Mouse (Mus musculus) limb, embryonic 13.5 days (tissue): ENCODE results near the gene Ggact. TPM values are rescaled to one million over a fixed set of nuclear protein-coding genes. Genes with fewer than 3 reads are reported as not detected.

Experiments used
- ATAC-seq: fragments of 200-750 bp; cut with Nextera tagmentation; 2 replicates; pipeline ENCODE4 v1.8.0; 2017; ENCODE audit warnings: low read depth, moderate number of reproducible peaks, moderate TSS enrichment; ENCODE audit not compliant: low FRiP score
- H3K27ac ChIP-seq: fragments of 300-500 bp; sonication (generic); 2 replicates; pipeline ENCODE4 v1.5.1; 2015; ENCODE audit warnings: inconsistent platforms, mild to moderate bottlenecking, moderate library complexity
- H3K27me3 ChIP-seq: fragments of 300-500 bp; sonication (generic); 2 replicates; pipeline ENCODE4 v1.6.1; 2015; ENCODE audit warnings: mild to moderate bottlenecking, inconsistent platforms
- H3K36me3 ChIP-seq: fragments of 300-500 bp; sonication (generic); 2 replicates; pipeline ENCODE4 v1.6.1; 2015; ENCODE audit warnings: inconsistent platforms, mild to moderate bottlenecking, moderate library complexity
- H3K4me1 ChIP-seq: fragments of 300-500 bp; sonication (generic); 2 replicates; pipeline ENCODE4 v1.6.1; 2015; ENCODE audit warnings: inconsistent platforms
- H3K4me2 ChIP-seq: fragments of 300-500 bp; sonication (generic); replicated peaks from 2 replicates; pipeline ENCODE4 v1.6.1; 2015; ENCODE audit warnings: inconsistent platforms, mild to moderate bottlenecking, moderate library complexity
- H3K4me3 ChIP-seq: fragments of 300-500 bp; sonication (generic); 2 replicates; pipeline ENCODE4 v1.5.1; 2015; ENCODE audit warnings: moderate library complexity, mild to moderate bottlenecking, inconsistent platforms
- H3K9ac ChIP-seq: fragments of 300-500 bp; sonication (generic); 2 replicates; pipeline ENCODE4 v1.6.1; 2015; ENCODE audit warnings: mild to moderate bottlenecking, inconsistent platforms
- H3K9me3 ChIP-seq: fragments of 300-500 bp; sonication (generic); 2 replicates; pipeline ENCODE4 v1.6.1; 2016; ENCODE audit warnings: inconsistent platforms
- WGBS: fragments of 180-500 bp; shearing (Covaris S2); methylation state at CpG from one replicate; pipeline ENCODE4 v1.1.7; 2015; 5-methylcytosine and 5-hydroxymethylcytosine counted together
- polyA plus RNA-seq: library from polyadenylated mRNA; unstranded; fragments of >200 nt; fragmentation: Nextera tagmentation; extraction: Ambion mirVana; gene quantifications from 2 replicates; pipeline ENCODE4 v1.2.1, GENCODE M21; 2015

The Ggact gene
- polyA plus RNA-seq, 1 experiment from 2014 or later, result 10.7 TPM

DNA sequence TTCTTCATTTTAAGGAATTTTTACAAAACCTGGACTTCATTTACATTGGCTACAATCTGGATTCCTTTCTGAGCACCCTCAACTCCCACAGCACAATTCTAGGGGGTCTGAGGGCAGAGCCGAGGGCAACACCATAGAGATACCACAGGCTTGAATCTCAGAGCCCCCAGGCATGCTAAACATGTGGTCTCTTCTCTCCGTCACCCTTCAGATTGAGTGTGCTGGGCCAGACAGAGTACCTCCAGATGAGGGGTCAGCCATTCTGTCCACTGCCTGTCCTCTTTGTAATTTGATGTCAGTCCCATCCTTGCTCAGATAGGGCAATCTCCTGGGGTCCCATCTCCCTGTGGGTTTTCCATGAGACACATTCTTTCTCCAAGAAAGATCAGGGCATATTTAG lies 31.9 kb downstream of the Ggact start:
- Histone ChIP-seq H3K4me1 (peaks cover 21% of the 10 kb centered on the region), H3K27ac (no peak overlapping the region), H3K27me3 (peaks cover 16% of the 10 kb centered on the region), H3K9me3 (no peaks in the 10 kb centered on the region), H3K4me2 (no peak overlapping the region), H3K36me3 (no peaks in the 10 kb centered on the region; the same call in 1 of the 2 replicates), H3K9ac (no peak overlapping the region; the same call in 1 of the 2 replicates), H3K4me3 (no peak overlapping the region)
- WGBS, result 43% methylated on average over 2 of the region's 2 CpGs
- no peak for ATAC-seq

DNA sequence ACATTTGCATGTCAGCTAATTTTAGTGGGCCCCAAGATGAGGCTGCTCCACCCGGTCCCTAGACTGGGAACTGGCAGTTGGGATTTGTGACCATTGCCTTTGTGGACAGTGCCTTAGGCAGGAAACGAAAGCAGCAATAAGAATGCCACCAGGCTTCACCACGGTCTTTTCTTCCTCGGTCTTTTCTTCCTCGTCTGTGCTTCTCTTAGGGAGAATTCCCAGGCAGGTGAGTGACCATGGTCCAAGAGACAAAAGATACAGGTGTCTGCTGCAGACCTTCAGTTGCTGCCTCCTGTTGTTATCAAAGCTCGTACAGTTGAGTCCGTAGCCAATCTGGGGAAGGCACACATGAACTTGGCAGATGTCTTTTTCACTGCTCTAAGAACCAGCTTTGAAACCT lies 33.3 kb downstream of the Ggact start:
- Histone ChIP-seq H3K4me3 (no peak overlapping the region), H3K36me3 (no peaks in the 10 kb centered on the region), H3K9me3 (no peaks in the 10 kb centered on the region), H3K9ac (no peak overlapping the region), H3K27me3 (peaks cover 24% of the 10 kb centered on the region), H3K4me2 (no peak overlapping the region), H3K4me1 (peaks cover 26% of the 10 kb centered on the region), H3K27ac (no peak overlapping the region)
- 69% methylated on average over 7 of the region's 7 CpGs for WGBS
- ATAC-seq, result no peak

DNA sequence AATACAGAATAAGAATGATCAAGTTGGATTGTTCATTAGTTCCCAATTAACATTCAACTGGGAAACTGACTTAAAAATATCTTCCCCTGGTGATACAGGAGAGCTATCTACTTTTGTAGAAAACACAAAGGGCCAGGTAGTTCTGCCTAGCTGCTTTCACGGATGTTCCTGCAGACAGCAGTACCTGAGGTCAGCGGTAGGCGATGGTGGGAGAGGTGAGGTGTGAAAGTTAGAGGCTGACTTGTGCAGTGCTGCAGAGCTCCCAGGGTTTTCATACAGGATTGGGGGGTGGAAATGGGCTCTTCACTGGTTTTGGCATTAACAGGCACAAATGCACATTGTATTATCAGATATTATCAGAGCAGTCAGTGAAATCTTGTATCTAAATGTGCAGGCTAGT lies 35.8 kb downstream of the Ggact start:
- 78% methylated on average over 3 of the region's 3 CpGs for WGBS
- no peak for ATAC-seq
- H3K4me2 ChIP-seq, result no peak overlapping the region
- H3K9me3 ChIP-seq, result no peaks in the 10 kb centered on the region
- no peak overlapping the region for H3K9ac ChIP-seq
- peaks cover 18% of the 10 kb centered on the region for H3K4me1 ChIP-seq
- peaks cover 41% of the 10 kb centered on the region for H3K27me3 ChIP-seq
- H3K4me3 ChIP-seq, result no peak overlapping the region
- no peak overlapping the region for H3K27ac ChIP-seq
- no peaks in the 10 kb centered on the region for H3K36me3 ChIP-seq

DNA sequence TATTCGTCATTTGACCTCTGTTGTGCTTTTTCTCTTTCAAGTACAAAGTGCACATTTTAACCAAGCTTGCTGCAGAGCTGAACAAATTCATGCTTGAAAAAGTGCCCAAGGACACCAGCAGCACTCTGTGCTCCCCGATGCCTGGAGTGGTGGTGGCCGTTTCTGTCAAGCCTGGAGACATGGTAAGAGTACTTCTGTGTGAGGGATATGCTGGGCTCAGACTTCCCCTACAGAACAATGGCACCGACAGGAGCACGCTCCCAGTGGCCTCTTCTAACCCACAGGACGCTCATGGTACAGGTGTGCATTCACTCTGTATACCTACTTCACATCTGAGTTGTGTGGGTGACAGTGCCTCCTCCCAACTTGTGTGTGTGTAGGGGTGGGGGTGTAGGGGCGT lies 36.8 kb downstream of the Ggact start:
- Histone ChIP-seq H3K27ac (no peak overlapping the region), H3K4me3 (no peak overlapping the region), H3K36me3 (no peaks in the 10 kb centered on the region), H3K9ac (no peak overlapping the region), H3K4me2 (no peak overlapping the region), H3K9me3 (no peaks in the 10 kb centered on the region), H3K4me1 (peaks cover 7% of the 10 kb centered on the region), H3K27me3 (peaks cover 51% of the 10 kb centered on the region)
- ATAC-seq, result no peak
- 72% methylated on average over 7 of the region's 7 CpGs for WGBS

DNA sequence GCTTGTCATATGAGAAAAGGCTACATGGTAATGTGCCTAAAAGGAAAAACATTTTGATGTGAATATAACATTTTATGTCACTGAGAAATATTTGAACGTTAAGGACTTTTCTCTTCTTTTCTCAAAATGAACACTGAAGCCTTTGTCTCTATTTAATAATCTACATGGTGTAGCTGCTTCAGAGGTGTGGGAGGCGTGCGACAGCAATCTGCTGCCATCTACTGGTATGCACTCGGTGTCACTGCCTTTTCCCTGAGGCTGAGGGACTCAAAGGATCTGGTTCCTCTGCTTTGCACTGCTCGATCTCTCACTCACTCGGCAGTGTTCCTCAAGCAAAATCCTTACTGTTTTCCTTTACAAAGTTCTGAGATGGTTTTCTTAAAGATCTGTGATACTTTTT lies 37.4 kb downstream of the Ggact start:
- Histone ChIP-seq H3K27me3 (peaks cover 51% of the 10 kb centered on the region), H3K27ac (no peak overlapping the region)
- WGBS, result 1% methylated on average over 6 of the region's 6 CpGs

DNA sequence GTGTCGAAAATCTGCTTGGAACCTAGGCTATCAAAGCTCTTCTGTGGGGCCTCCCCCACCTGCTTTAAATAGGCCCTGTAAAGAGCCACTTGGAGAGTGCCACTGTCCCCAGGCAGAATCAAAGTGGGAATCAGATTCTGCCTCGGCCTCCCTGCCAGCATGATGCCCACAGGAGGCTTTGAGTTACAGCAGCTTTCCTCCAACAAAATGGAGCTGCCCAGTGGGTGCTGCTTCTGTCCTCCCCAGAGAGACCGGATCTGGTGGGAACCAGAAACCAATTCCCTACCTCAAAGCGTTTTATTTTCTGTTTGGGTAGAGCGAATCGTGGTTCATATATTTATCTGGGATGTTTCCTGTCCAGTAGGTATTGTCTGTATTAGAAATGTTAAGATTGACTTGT lies 37.9 kb downstream of the Ggact start:
- 0 out of 2 replicates have a peak, but pooled peaks cover 9% of the 10 kb centered on the region for H3K4me1 ChIP-seq
- H3K4me3 ChIP-seq, result no peak overlapping the region
- no peak for ATAC-seq
- 47% methylated on average over 6 of the region's 6 CpGs for WGBS
- H3K9ac ChIP-seq, result no peak overlapping the region
- H3K4me2 ChIP-seq, result no peak overlapping the region
- H3K9me3 ChIP-seq, result no peaks in the 10 kb centered on the region
- no peak overlapping the region for H3K27ac ChIP-seq
- peaks cover 51% of the 10 kb centered on the region for H3K27me3 ChIP-seq
- no peaks in the 10 kb centered on the region for H3K36me3 ChIP-seq

More for the DNA sequence above, 37.4 kb downstream of the Ggact start:
- H3K4me1 ChIP-seq, result 0 out of 2 replicates have a peak, but pooled peaks cover 4% of the 10 kb centered on the region
- ATAC-seq, result peak; percentile 91
- no peaks in the 10 kb centered on the region for H3K36me3 ChIP-seq
- no peak overlapping the region for H3K4me3 ChIP-seq
- H3K9me3 ChIP-seq, result no peaks in the 10 kb centered on the region
- no peak overlapping the region for H3K4me2 ChIP-seq
- H3K9ac ChIP-seq, result no peak overlapping the region

DNA sequence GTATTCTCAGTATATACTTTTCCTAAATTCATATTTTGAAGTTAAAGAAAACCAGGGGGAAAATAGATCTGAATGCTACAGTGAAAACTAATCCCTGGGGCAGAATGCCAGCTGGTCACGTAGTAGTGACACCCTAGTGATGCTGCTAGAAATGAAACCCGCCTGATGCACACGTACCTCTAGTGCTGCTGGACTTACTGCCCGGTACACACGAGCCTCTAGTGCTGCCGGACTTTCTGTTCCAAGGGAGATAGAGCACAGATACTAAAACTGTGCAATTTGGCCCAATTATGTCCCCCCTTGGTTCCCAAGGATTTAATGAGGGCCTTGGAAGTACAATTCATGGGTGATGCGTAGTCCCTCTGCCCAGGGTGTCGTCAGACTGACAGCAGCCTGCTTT lies 38.5 kb downstream of the Ggact start:
- Histone ChIP-seq H3K4me1 (peaks cover 14% of the 10 kb centered on the region; the same call in 1 of the 2 replicates), H3K36me3 (no peaks in the 10 kb centered on the region), H3K9ac (no peak overlapping the region), H3K4me3 (no peak overlapping the region), H3K27ac (no peak overlapping the region), H3K9me3 (no peaks in the 10 kb centered on the region), H3K27me3 (peaks cover 47% of the 10 kb centered on the region), H3K4me2 (no peak overlapping the region)
- ATAC-seq, result no peak
- 59% methylated on average over 8 of the region's 8 CpGs for WGBS

DNA sequence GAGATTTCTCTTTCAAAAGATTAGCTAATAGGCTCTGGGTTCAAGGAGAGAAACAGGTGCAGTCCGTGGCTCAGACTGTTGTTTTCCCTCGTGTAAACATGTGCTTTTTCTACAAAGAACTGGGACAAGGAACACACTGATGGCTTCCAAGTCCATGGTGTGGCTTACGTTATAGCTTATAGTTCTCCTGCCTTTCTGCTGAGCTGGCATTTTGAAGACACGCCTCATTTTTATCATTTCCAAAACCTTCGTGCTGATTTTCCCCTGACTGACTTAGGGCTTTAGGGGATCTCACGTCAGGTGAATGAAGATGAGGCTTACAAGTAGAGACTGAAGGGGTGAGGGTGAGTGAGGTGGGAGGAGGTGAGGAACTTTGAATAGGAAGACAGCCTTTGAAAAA lies 40.9 kb downstream of the Ggact start:
- WGBS, result 72% methylated on average over 6 of the region's 6 CpGs

DNA sequence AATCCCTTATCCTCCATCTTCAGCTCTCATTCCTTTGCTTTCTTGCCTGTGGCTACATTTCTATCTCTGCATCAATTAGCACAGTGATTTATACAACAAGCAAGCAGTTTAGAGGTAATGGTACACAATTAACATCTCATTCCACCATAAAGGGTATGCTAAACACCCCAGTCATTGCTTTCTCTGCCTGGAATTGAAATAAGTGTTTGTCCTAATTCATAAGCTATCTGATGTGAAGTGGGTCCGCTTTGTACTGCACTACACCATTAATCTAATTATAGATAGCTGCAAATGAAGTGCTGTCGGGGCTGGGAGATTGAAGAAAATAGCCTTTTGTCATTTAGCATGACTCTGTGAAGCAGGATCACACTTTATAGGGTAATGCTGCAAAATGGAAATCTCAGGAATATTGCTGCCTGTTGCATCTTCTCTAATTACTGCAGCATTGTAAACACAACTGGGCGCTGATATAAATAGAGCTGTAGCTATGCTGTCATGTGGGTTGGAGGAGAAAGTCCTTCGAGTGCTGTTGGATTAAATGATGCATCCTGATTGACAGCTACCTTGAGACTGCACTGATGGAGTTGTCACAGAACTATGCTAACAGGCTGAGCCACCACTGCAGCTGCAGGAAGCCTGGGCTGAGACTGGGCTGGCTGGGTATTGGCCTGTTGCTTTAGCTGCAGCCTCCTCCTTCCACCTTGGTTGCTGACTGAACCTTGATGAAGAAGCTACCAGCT lies 41.5 kb downstream of the Ggact start:
- WGBS, result 52% methylated on average over 4 of the region's 4 CpGs
- no peak overlapping the region for H3K4me2 ChIP-seq

More for the DNA sequence above, 40.9 kb downstream of the Ggact start:
- Histone ChIP-seq H3K4me3 (no peak overlapping the region), H3K9me3 (no peaks in the 10 kb centered on the region), H3K27ac (no peak overlapping the region), H3K4me2 (no peak overlapping the region), H3K9ac (no peak overlapping the region), H3K36me3 (no peaks in the 10 kb centered on the region), H3K27me3 (peaks cover 42% of the 10 kb centered on the region), H3K4me1 (peaks cover 17% of the 10 kb centered on the region; the same call in 1 of the 2 replicates)
- ATAC-seq, result no peak

DNA sequence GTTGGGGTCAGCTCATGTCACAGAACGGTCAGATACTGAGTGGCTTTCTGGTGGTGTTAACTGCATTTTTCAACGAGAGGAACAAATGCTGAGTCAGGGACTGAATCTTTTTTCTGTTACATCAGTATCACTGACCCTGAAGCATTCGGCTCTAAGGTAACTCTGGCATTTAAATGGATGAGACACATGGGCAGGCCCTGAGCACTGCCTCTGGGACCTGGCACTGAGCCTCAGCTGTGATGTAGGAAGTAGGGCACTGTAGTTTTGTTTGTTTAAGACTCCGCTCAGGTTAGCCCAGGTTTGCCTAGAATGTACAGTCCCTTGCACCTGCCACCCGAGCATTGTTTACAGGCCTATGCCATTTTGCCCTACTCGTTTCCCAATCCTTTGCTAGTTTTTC lies 43.7 kb downstream of the Ggact start:
- Histone ChIP-seq H3K27ac (no peak overlapping the region), H3K27me3 (peaks cover 25% of the 10 kb centered on the region), H3K9me3 (no peaks in the 10 kb centered on the region), H3K4me3 (no peak overlapping the region), H3K4me1 (peaks cover 13% of the 10 kb centered on the region; the same call in 1 of the 2 replicates), H3K9ac (no peak overlapping the region), H3K4me2 (no peak overlapping the region), H3K36me3 (no peaks in the 10 kb centered on the region)
- ATAC-seq, result no peak
- WGBS, result 68% methylated on average over 6 of the region's 6 CpGs

More for the DNA sequence above, 41.5 kb downstream of the Ggact start:
- no peaks in the 10 kb centered on the region for H3K9me3 ChIP-seq
- no peak overlapping the region for H3K9ac ChIP-seq
- H3K36me3 ChIP-seq, result no peaks in the 10 kb centered on the region
- no peak overlapping the region for H3K4me3 ChIP-seq
- no peak for ATAC-seq
- H3K27ac ChIP-seq, result no peak overlapping the region
- peaks cover 17% of the 10 kb centered on the region; the same call in 1 of the 2 replicates for H3K4me1 ChIP-seq
- peaks cover 41% of the 10 kb centered on the region for H3K27me3 ChIP-seq

DNA sequence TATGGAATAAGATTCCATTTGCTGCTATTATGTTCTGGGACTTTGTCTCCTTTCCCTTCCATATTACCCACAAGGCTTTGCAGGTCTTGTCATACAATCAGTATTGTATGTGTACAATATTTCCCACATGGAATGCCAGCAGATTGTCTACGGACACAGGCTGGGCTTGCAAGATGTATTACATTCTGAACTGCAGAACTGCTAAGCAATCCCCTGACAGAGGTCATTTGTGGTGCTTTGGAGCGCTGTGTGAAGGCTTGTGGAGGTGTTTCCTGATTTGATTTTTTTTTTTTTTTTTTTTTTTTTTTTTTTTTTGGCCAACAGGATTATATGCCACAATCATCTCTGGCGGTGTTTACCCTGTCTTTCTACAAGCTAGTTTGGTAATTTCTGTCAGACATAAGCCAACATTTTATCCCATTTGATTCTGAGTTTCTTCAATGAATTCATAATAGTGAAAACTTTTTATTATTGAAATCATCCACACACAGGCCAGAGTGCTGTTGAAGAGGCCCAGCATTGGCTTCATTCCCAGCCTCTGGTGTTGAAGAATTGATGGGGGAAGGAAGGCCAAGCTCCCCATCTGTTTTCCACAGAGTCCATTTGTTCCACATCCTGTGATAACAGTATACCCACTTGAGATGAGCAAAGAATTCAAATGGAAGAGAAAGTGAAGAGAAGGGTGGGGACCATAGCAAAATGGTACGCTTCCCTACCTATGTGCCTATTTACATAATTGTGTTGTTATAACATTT lies 45.8 kb downstream of the Ggact start:
- H3K9ac ChIP-seq, result no peak overlapping the region
- no peaks in the 10 kb centered on the region for H3K9me3 ChIP-seq
- ATAC-seq, result no peak
- 74% methylated on average over 4 of the region's 4 CpGs for WGBS
- H3K27ac ChIP-seq, result no peak overlapping the region
- H3K4me1 ChIP-seq, result peaks cover 13% of the 10 kb centered on the region; the same call in 1 of the 2 replicates
- no peak overlapping the region for H3K4me2 ChIP-seq
- no peaks in the 10 kb centered on the region for H3K36me3 ChIP-seq
- peaks cover 12% of the 10 kb centered on the region for H3K27me3 ChIP-seq
- H3K4me3 ChIP-seq, result no peak overlapping the region

DNA sequence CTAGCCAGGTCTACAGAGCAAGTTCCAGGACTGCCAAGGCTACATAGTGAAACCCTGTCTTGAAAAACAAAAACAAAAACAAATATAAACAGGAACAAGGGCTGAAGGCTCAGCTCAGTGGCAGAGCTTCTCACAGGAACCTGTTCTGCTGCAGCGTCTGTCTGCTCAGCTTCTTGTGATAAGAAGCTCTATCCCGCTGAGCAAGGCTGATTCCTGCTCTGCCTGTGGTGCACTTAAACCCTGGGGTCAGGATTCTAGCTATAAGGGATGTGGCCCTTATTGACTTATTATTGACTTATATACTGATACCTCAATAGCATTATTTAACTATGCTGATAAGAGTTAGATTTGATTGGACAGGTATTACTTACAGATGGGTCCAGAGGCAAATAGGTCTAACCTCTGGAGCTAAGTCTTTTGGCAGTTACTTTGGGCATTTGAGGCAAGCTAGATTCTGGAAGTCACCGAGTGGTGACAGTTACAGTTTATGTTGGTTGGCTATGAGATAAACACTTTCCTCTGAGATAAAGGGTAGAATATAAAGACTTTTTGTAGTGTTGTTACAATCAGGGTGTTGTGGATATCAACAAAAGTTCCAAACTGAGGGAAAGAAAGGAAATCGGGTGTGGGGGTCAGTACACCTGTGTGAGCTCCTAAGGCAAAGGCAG lies 48.0 kb downstream of the Ggact start:
- Histone ChIP-seq H3K36me3 (no peaks in the 10 kb centered on the region), H3K4me3 (no peak overlapping the region), H3K4me1 (peaks cover 7% of the 10 kb centered on the region; the same call in 1 of the 2 replicates), H3K4me2 (no peak overlapping the region), H3K9me3 (no peaks in the 10 kb centered on the region), H3K27ac (no peak overlapping the region), H3K27me3 (peaks cover 3% of the 10 kb centered on the region; the same call in 1 of the 2 replicates), H3K9ac (no peak overlapping the region)
- 82% methylated on average over 4 of the region's 4 CpGs for WGBS
- no peak for ATAC-seq
